Mouse (Mus musculus) midbrain, postnatal 0 days (tissue): ENCODE measurements around the gene Helt. TPM values are rescaled to one million over a fixed set of nuclear protein-coding genes. Genes with fewer than 3 reads are reported as not detected.
A peak's percentile ranks its signal among the peaks of the same experiment; 100 is the strongest.

ENCODE experiments used
- ATAC-seq: fragments of 200-750 bp; cut with Nextera tagmentation; 2 replicates; pipeline ENCODE4 v1.8.0; 2017; ENCODE audit warnings: moderate number of reproducible peaks, mild to moderate bottlenecking, moderate TSS enrichment, moderate library complexity; ENCODE audit not compliant: low FRiP score
- DNase-seq: peaks from one replicate; pipeline ENCODE4 v3.0.0-alpha.2; 2015; ENCODE audit warnings: low spot score
- H3K27ac ChIP-seq: fragments of 300-500 bp; sonication (generic); 2 replicates; pipeline ENCODE4 v1.5.1; 2014; ENCODE audit warnings: low read depth, mild to moderate bottlenecking, low read length, mixed read lengths
- H3K27me3 ChIP-seq: fragments of 300-500 bp; sonication (generic); 2 replicates; pipeline ENCODE4 v1.6.1; 2014; ENCODE audit warnings: low read length, control low read depth, mixed read lengths; ENCODE audit not compliant: insufficient read depth
- H3K36me3 ChIP-seq: fragments of 300-500 bp; sonication (generic); 2 replicates; pipeline ENCODE4 v1.6.1; 2014; ENCODE audit warnings: low read length, control low read depth, mixed read lengths; ENCODE audit not compliant: insufficient read depth
- H3K4me1 ChIP-seq: fragments of 300-500 bp; sonication (generic); 2 replicates; pipeline ENCODE4 v1.6.1; 2014; ENCODE audit warnings: mild to moderate bottlenecking, control low read depth, antibody characterized with exemption, low read length, mixed read lengths; ENCODE audit not compliant: insufficient read depth
- H3K4me2 ChIP-seq: fragments of 300-500 bp; sonication (generic); 2 replicates; pipeline ENCODE4 v1.6.1; 2014; ENCODE audit warnings: low read depth, mild to moderate bottlenecking, low read length, mixed read lengths; ENCODE audit not compliant: poor library complexity, severe bottlenecking
- H3K4me3 ChIP-seq: fragments of 300-500 bp; sonication (generic); 2 replicates; pipeline ENCODE4 v1.5.1; 2014; ENCODE audit warnings: low read depth, mild to moderate bottlenecking, low read length, moderate library complexity
- H3K9ac ChIP-seq: fragments of 300-500 bp; sonication (generic); replicated peaks from 2 replicates; pipeline ENCODE4 v1.6.1; 2014; ENCODE audit warnings: mild to moderate bottlenecking, low read length, moderate library complexity, mixed read lengths; ENCODE audit not compliant: poor library complexity, severe bottlenecking
- H3K9me3 ChIP-seq: fragments of 300-500 bp; sonication (generic); 2 replicates; pipeline ENCODE4 v1.6.1; 2016; ENCODE audit warnings: low read length, control low read depth
- CTCF ChIP-seq: IDR thresholded peaks from 2 replicates; pipeline ENCODE4 v1.5.1; 2016; ENCODE audit warnings: antibody characterized with exemption, mild to moderate bottlenecking
- WGBS: fragments of 180-500 bp; shearing (Covaris S2); extraction: QIAGEN DNeasy Blood & Tissue Kit; methylation state at CpG from one replicate; pipeline ENCODE4 v1.1.7; 2014; 5-methylcytosine and 5-hydroxymethylcytosine counted together
- polyA plus RNA-seq: library from polyadenylated mRNA; unstranded; fragments of >200 nt; fragmentation: Nextera tagmentation; extraction: Ambion mirVana; gene quantifications from 2 replicates; pipeline ENCODE4 v1.2.1, GENCODE M21; 2015
- total RNA-seq: library from RNA; depleted of rRNA; stranded (reverse); fragments of >200 nt; gene quantifications from 2 replicates; pipeline ENCODE4 v1.2.3, GENCODE M21; 2014

Gene Helt
- total and polyA plus RNA-seq, 2 experiments from 2014 or later = 0.26 to 0.27 TPM

- no peak for TF ChIP-seq CTCF
- DNase-seq (peak; percentile 53), ATAC-seq (no peak)
- H3K27me3 ChIP-seq = no peaks in the 10 kb centered on the region
- no peak overlapping the region for H3K9ac ChIP-seq
- no peaks in the 10 kb centered on the region for H3K4me1 ChIP-seq
- no peak overlapping the region for H3K4me3 ChIP-seq
- H3K27ac ChIP-seq = no peak overlapping the region
- WGBS = 57% methylated on average over 5 of the region's 5 CpGs
- H3K36me3 ChIP-seq = no peaks in the 10 kb centered on the region
- no peaks in the 10 kb centered on the region for H3K9me3 ChIP-seq
- H3K4me2 ChIP-seq = no peak overlapping the region
Measured at GRCm38 (mm10) chr8:46323672-46324191, 29.3 kb upstream of the Helt start.

GRCm38 (mm10) chr8:46322833-46323232 lies 28.4 kb upstream of the Helt start:
- no peaks in the 10 kb centered on the region for H3K4me1 ChIP-seq
- no peaks in the 10 kb centered on the region for H3K27me3 ChIP-seq
- H3K36me3 ChIP-seq = no peaks in the 10 kb centered on the region
- no peak overlapping the region for H3K4me2 ChIP-seq
- ATAC-seq = no peak
- H3K9ac ChIP-seq = no peak overlapping the region
- WGBS = 74% methylated on average over 2 of the region's 2 CpGs
- H3K27ac ChIP-seq = no peak overlapping the region
- H3K9me3 ChIP-seq = no peaks in the 10 kb centered on the region
- peak; percentile 55 for TF ChIP-seq CTCF
- no peak for DNase-seq
- H3K4me3 ChIP-seq = no peak overlapping the region

GRCm38 (mm10) chr8:46322421-46322820 lies 27.9 kb upstream of the Helt start:
- Histone ChIP-seq H3K9me3 (no peaks in the 10 kb centered on the region), H3K4me1 (no peaks in the 10 kb centered on the region), H3K9ac (no peak overlapping the region), H3K27ac (no peak overlapping the region), H3K36me3 (no peaks in the 10 kb centered on the region), H3K4me2 (no peak overlapping the region), H3K4me3 (no peak overlapping the region), H3K27me3 (no peaks in the 10 kb centered on the region)
- ATAC-seq (no peak), DNase-seq (no peak)
- TF ChIP-seq CTCF = no peak
- 99% methylated on average over 4 of the region's 4 CpGs for WGBS

GRCm38 (mm10) chr8:46318802-46319201 lies 24.3 kb upstream of the Helt start:
- H3K4me2 ChIP-seq = no peak overlapping the region
- no peak overlapping the region for H3K27ac ChIP-seq
- no peaks in the 10 kb centered on the region for H3K4me1 ChIP-seq
- no peak overlapping the region for H3K4me3 ChIP-seq
- H3K27me3 ChIP-seq = no peaks in the 10 kb centered on the region
- WGBS = 91% methylated on average over 5 of the region's 5 CpGs
- H3K9me3 ChIP-seq = no peaks in the 10 kb centered on the region
- DNase-seq (no peak), ATAC-seq (no peak)
- TF ChIP-seq CTCF = no peak
- H3K9ac ChIP-seq = no peak overlapping the region
- H3K36me3 ChIP-seq = no peaks in the 10 kb centered on the region

- H3K27ac ChIP-seq = no peak overlapping the region
- DNase-seq (no peak), ATAC-seq (no peak)
- H3K9me3 ChIP-seq = no peaks in the 10 kb centered on the region
- no peak overlapping the region for H3K4me3 ChIP-seq
- TF ChIP-seq CTCF = no peak
- no peaks in the 10 kb centered on the region for H3K36me3 ChIP-seq
- H3K4me1 ChIP-seq = no peaks in the 10 kb centered on the region
- WGBS = 63% methylated on average over 7 of the region's 7 CpGs
- no peak overlapping the region for H3K4me2 ChIP-seq
- no peaks in the 10 kb centered on the region for H3K27me3 ChIP-seq
- H3K9ac ChIP-seq = no peak overlapping the region
Measured at GRCm38 (mm10) chr8:46317161-46317560, 22.7 kb upstream of the Helt start.

GRCm38 (mm10) chr8:46313798-46314197 lies 19.3 kb upstream of the Helt start:
- 79% methylated on average over 3 of the region's 3 CpGs for WGBS
- DNase-seq (no peak), ATAC-seq (no peak)
- Histone ChIP-seq H3K4me2 (no peak overlapping the region), H3K4me3 (no peak overlapping the region), H3K36me3 (no peaks in the 10 kb centered on the region), H3K9ac (no peak overlapping the region), H3K27me3 (no peaks in the 10 kb centered on the region), H3K9me3 (no peaks in the 10 kb centered on the region), H3K4me1 (no peaks in the 10 kb centered on the region), H3K27ac (no peak overlapping the region)
- no peak for TF ChIP-seq CTCF
